Comparison of ENCODE assay signal across 11 mouse cellular contexts in genomic region chr4:34680530-34680929, GRCm38 (mm10). TPM values are rescaled to one million over a fixed set of nuclear protein-coding genes. Genes with fewer than 3 reads are reported as not detected.
DNase-seq lines count a peak whose midpoint lies in the region; ATAC-seq and TF ChIP-seq lines count a peak whose summit lies in the region.
"Had no signal": no experiment of that assay in that cellular context is flagged by ENCODE, and none has a peak within 500 bp of the region (broad histone marks: within the 10 kb centered on the region; RNA-seq: fewer than 3 reads in every experiment).

No protein-coding gene starts in this region.

- 86% methylated on average over 5 of the region's 5 CpGs for WGBS in kidney, postnatal 0 days
- 88% methylated on average over 5 of the region's 5 CpGs for WGBS in kidney, embryonic 15.5 days
- WGBS in midbrain, embryonic 14.5 days = 87% methylated on average over 5 of the region's 5 CpGs

- no peak for TF ChIP-seq POLR2A in embryonic fibroblast, embryonic 13.5 days (IDR thresholded peaks at IDR 0.05; ENCODE audit: low read depth, low read length)

- H3K4me3 ChIP-seq in kidney, postnatal 0 days (replicated peaks; ENCODE audit: low read depth, low read length) = no peak overlapping the region
- H3K4me3 ChIP-seq in kidney, embryonic 15.5 days (replicated peaks) = no peak overlapping the region
- no peak overlapping the region for H3K4me3 ChIP-seq in embryonic fibroblast, embryonic 13.5 days (ENCODE audit: insufficient read depth, low read length)
- no peak overlapping the region for H3K4me3 ChIP-seq in midbrain, embryonic 14.5 days (replicated peaks; ENCODE audit: low read depth, low read length)
- H3K4me3 ChIP-seq: left cerebral cortex, adult 2 months had no signal

- no peak overlapping the region for H3K4me2 ChIP-seq in kidney, postnatal 0 days (ENCODE audit: low read length)
- H3K4me2 ChIP-seq in kidney, embryonic 15.5 days = no peak overlapping the region
- H3K4me2 ChIP-seq in midbrain, embryonic 14.5 days (ENCODE audit: low read length) = no peak overlapping the region

- peak; percentile 8 for DNase-seq in adrenal gland, postnatal 25 days
- DNase-seq in adrenal gland, adult (ENCODE audit: inconsistent age in 2 of 2, low spot score in 1 of 2) = no peak
- no peak for DNase-seq in kidney, postnatal 0 days (ENCODE audit: low spot score)
- DNase-seq in 416B (ENCODE audit: low read depth) (peak; percentile 54), MN1 (ENCODE audit: low spot score) (no peak)
- DNase-seq in midbrain, embryonic 14.5 days = no peak
- DNase-seq: cerebellum, adult 9-11 months; thymus, postnatal 36 days had no signal

- no peak for ATAC-seq in kidney, postnatal 0 days (replicated peaks; ENCODE audit: low FRiP score, low read depth)
- ATAC-seq in kidney, embryonic 15.5 days (replicated peaks; ENCODE audit: low FRiP score) = no peak
- no peak for ATAC-seq in midbrain, embryonic 14.5 days (ENCODE audit: low FRiP score, low TSS enrichment)

- H3K9ac ChIP-seq in kidney, postnatal 0 days (ENCODE audit: low read depth, low read length) = no peak overlapping the region
- H3K9ac ChIP-seq in kidney, embryonic 15.5 days = no peak overlapping the region
- H3K9ac ChIP-seq in midbrain, embryonic 14.5 days (replicated peaks; ENCODE audit: low read length) = no peak overlapping the region

- peaks cover 4% of the 10 kb centered on the region; the same call in 1 of the 2 replicates for H3K36me3 ChIP-seq in kidney, postnatal 0 days (ENCODE audit: insufficient read depth, low read length)
- H3K36me3 ChIP-seq in kidney, embryonic 15.5 days = peaks cover 36% of the 10 kb centered on the region
- H3K36me3 ChIP-seq in midbrain, embryonic 14.5 days (ENCODE audit: control insufficient read depth, insufficient read depth, low read length) = peaks cover 35% of the 10 kb centered on the region

- H3K4me1 ChIP-seq in kidney, postnatal 0 days (replicated peaks; ENCODE audit: insufficient read depth, low read length) = 0 out of 2 replicates have a peak, but pooled peaks cover 6% of the 10 kb centered on the region
- H3K4me1 ChIP-seq in kidney, embryonic 15.5 days = peaks cover 15% of the 10 kb centered on the region
- no peaks in the 10 kb centered on the region for H3K4me1 ChIP-seq in embryonic fibroblast, embryonic 13.5 days (ENCODE audit: control insufficient read depth, insufficient read depth, low read length)
- no peaks in the 10 kb centered on the region for H3K4me1 ChIP-seq in midbrain, embryonic 14.5 days (ENCODE audit: control insufficient read depth, insufficient read depth, low read length)

- H3K9me3 ChIP-seq in kidney, postnatal 0 days (replicated peaks; ENCODE audit: low read length) = no peaks in the 10 kb centered on the region
- H3K9me3 ChIP-seq in kidney, embryonic 15.5 days (replicated peaks) = no peaks in the 10 kb centered on the region
- H3K9me3 ChIP-seq in midbrain, embryonic 14.5 days (ENCODE audit: control insufficient read depth, low read length) = no peaks in the 10 kb centered on the region

- H3K27me3 ChIP-seq in kidney, postnatal 0 days (ENCODE audit: insufficient read depth, low read length) = no peaks in the 10 kb centered on the region
- no peaks in the 10 kb centered on the region for H3K27me3 ChIP-seq in kidney, embryonic 15.5 days
- no peaks in the 10 kb centered on the region for H3K27me3 ChIP-seq in midbrain, embryonic 14.5 days (ENCODE audit: control insufficient read depth, insufficient read depth, low read length)

- no peak overlapping the region for H3K27ac ChIP-seq in kidney, postnatal 0 days
- no peak overlapping the region for H3K27ac ChIP-seq in kidney, embryonic 15.5 days
- no peak overlapping the region for H3K27ac ChIP-seq in embryonic fibroblast, embryonic 13.5 days (ENCODE audit: insufficient read depth, low read length)
- H3K27ac ChIP-seq in midbrain, embryonic 14.5 days (replicated peaks; ENCODE audit: low read depth, low read length) = no peak overlapping the region
- H3K27ac ChIP-seq: left cerebral cortex, adult 2 months had no signal

- TF ChIP-seq CTCF in kidney, postnatal 0 days (IDR thresholded peaks at IDR 0.05; ENCODE audit: low read depth) = peak; percentile 31; the same call in 1 of the 2 replicates
- TF ChIP-seq CTCF in embryonic fibroblast, embryonic 13.5 days (IDR thresholded peaks at IDR 0.05; ENCODE audit: borderline replicate concordance, insufficient read depth, low read length) = peak; percentile 25; the same call in 1 of the 2 replicates

RNA-seq across cellular contexts. Expression of gene Slc35a1, which starts 6.7 kb away (rescaled TPM):
- total RNA-seq in adrenal gland, postnatal 25 days (2021) = 45.4 and 46.1 TPM in 2 replicates
- polyA plus RNA-seq in kidney, postnatal 0 days (2015; fragmentation: Nextera tagmentation; extraction: Ambion mirVana) = 34.7 and 40.6 TPM in 2 replicates
- polyA plus RNA-seq in kidney, embryonic 15.5 days (2015; fragmentation: Nextera tagmentation; extraction: Ambion mirVana) = 68.9 and 70.2 TPM in 2 replicates
- polyA plus RNA-seq in embryonic fibroblast, embryonic 13.5 days (2011; ENCODE audit: insufficient read length, low read depth, missing spikeins) = 36.6 and 41.4 TPM in 2 replicates
- 40.2 and 41.8 TPM in 2 replicates for polyA plus RNA-seq in midbrain, embryonic 14.5 days (2014; fragmentation: Nextera tagmentation; extraction: Ambion mirVana)

RNA-seq across cellular contexts. Expression of gene Cfap206, which starts 49.5 kb away (rescaled TPM):
- not detected in 2 replicates for total RNA-seq in adrenal gland, postnatal 25 days (2021)
- polyA plus RNA-seq in kidney, postnatal 0 days (2015; fragmentation: Nextera tagmentation; extraction: Ambion mirVana) = 1.1 and 1.3 TPM in 2 replicates
- polyA plus RNA-seq in kidney, embryonic 15.5 days (2015; fragmentation: Nextera tagmentation; extraction: Ambion mirVana) = 0.91 and 1.3 TPM in 2 replicates
- not detected in 2 replicates for polyA plus RNA-seq in embryonic fibroblast, embryonic 13.5 days (2011; ENCODE audit: insufficient read length, low read depth, missing spikeins)
- polyA plus RNA-seq in midbrain, embryonic 14.5 days (2014; fragmentation: Nextera tagmentation; extraction: Ambion mirVana) = 1.4 and 1.7 TPM in 2 replicates

Comparison
In these comparisons a context has a peak if more than half of its experiments do, and no peak if none do; other contexts are left out.
1. DNase-seq: peak in adrenal gland, postnatal 25 days (single experiment) and 416B (single experiment); none in adrenal gland, adult (0 of 2), kidney, postnatal 0 days (single experiment), midbrain, embryonic 14.5 days (single experiment) and MN1 (single experiment).